In the genomic region with DNA sequence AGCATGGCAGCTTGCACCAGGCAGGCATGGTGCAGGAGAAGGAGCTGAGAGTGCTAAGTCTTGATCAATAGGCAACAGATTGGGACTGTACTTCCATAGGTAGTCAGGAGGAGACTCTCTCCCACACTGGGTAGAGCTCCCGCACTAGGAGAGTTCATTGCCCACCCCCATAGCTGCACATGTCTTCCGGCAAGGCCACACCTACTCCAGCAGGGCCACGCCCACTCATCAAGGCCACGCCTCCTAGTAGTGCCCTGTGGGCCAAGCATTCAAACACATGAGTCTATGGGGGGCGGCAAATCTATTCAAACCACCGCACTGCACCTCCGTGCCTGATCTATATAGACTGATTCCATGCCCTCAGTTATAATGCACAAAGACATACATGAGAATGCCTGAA, we compare ENCODE assay signal across 20 mouse cellular contexts. TPM values are rescaled to one million over a fixed set of nuclear protein-coding genes. Genes with fewer than 3 reads are reported as not detected.
DNase-seq lines count a peak whose midpoint lies in the region; ATAC-seq and TF ChIP-seq lines count a peak whose summit lies in the region.
"Had no signal": no experiment of that assay in that cellular context is flagged by ENCODE, and none has a peak within 500 bp of the region (broad histone marks: within the 10 kb centered on the region; RNA-seq: fewer than 3 reads in every experiment).

No protein-coding gene starts in this region.

- H3K9ac ChIP-seq in hindbrain, embryonic 16.5 days (ENCODE audit: low read depth, low read length), result no peak overlapping the region
- no peak overlapping the region for H3K9ac ChIP-seq in hindbrain, embryonic 12.5 days
- H3K9ac ChIP-seq: liver, embryonic 14.5 days; lung, embryonic 14.5 days had no signal

- no peak for TF ChIP-seq CTCF in E14TG2a.4 (conservative IDR thresholded peaks at IDR 0.05; ENCODE audit: low read length)

- no peaks in the 10 kb centered on the region for H3K27me3 ChIP-seq in hindbrain, embryonic 16.5 days (replicated peaks; ENCODE audit: control insufficient read depth, insufficient read depth, low read length)
- H3K27me3 ChIP-seq in hindbrain, embryonic 12.5 days, result no peaks in the 10 kb centered on the region
- H3K27me3 ChIP-seq in E14TG2a.4 (ENCODE audit: insufficient read depth, low read length), result no peaks in the 10 kb centered on the region
- H3K27me3 ChIP-seq in limb, embryonic 10.5 days (ENCODE audit: low read depth, poor library complexity, severe bottlenecking), result peaks cover 20% of the 10 kb centered on the region
- H3K27me3 ChIP-seq: hindbrain, embryonic 15.5 days; Patski had no signal

- H3K36me3 ChIP-seq in hindbrain, embryonic 16.5 days (ENCODE audit: control insufficient read depth, insufficient read depth, low read length), result no peaks in the 10 kb centered on the region
- no peaks in the 10 kb centered on the region for H3K36me3 ChIP-seq in hindbrain, embryonic 12.5 days
- H3K36me3 ChIP-seq in E14TG2a.4 (ENCODE audit: insufficient read depth, low read length), result no peaks in the 10 kb centered on the region
- no peaks in the 10 kb centered on the region for H3K36me3 ChIP-seq in limb, embryonic 10.5 days
- H3K36me3 ChIP-seq: G1E; heart, embryonic 13.5 days; hindbrain, embryonic 15.5 days had no signal

- 0 out of 2 replicates have a peak, but pooled peaks have one; percentile 24 for ATAC-seq in hindbrain, embryonic 16.5 days
- no peak for ATAC-seq in hindbrain, embryonic 12.5 days (ENCODE audit: low FRiP score)
- ATAC-seq: activated CD4-positive, CD25-positive, alpha-beta regulatory T cell, adult 4 months; Patski had no signal

- H3K4me2 ChIP-seq in hindbrain, embryonic 16.5 days (ENCODE audit: low read length), result no peak overlapping the region
- H3K4me2 ChIP-seq in hindbrain, embryonic 12.5 days (replicated peaks), result no peak overlapping the region

- H3K4me1 ChIP-seq in hindbrain, embryonic 16.5 days (ENCODE audit: control insufficient read depth, insufficient read depth, low read depth, low read length), result peaks cover 11% of the 10 kb centered on the region
- peaks cover 13% of the 10 kb centered on the region for H3K4me1 ChIP-seq in hindbrain, embryonic 12.5 days
- peaks cover 44% of the 10 kb centered on the region for H3K4me1 ChIP-seq in E14TG2a.4 (replicated peaks; ENCODE audit: low read depth, low read length)
- H3K4me1 ChIP-seq in limb, embryonic 10.5 days, result peaks cover 12% of the 10 kb centered on the region

- no peak overlapping the region for H3K4me3 ChIP-seq in hindbrain, embryonic 16.5 days (ENCODE audit: low read length)
- no peak overlapping the region for H3K4me3 ChIP-seq in hindbrain, embryonic 12.5 days
- peak overlapping the region; percentile 68 for H3K4me3 ChIP-seq in E14TG2a.4 (replicated peaks; ENCODE audit: low read length)
- no peak overlapping the region for H3K4me3 ChIP-seq in limb, embryonic 10.5 days
- H3K4me3 ChIP-seq: heart, adult 2 months had no signal

- WGBS in hindbrain, embryonic 16.5 days, result 61% methylated on average over 7 of the region's 7 CpGs
- WGBS in hindbrain, embryonic 12.5 days, result 67% methylated on average over 7 of the region's 7 CpGs
- 66% methylated on average over 7 of the region's 7 CpGs for WGBS in limb, embryonic 10.5 days

- H3K27ac ChIP-seq in hindbrain, embryonic 16.5 days (ENCODE audit: low read depth, low read length), result no peak overlapping the region
- H3K27ac ChIP-seq in hindbrain, embryonic 12.5 days, result no peak overlapping the region
- H3K27ac ChIP-seq in limb, embryonic 10.5 days, result 0 out of 2 replicates have a peak overlapping the region, but pooled peaks have one; percentile 70
- H3K27ac ChIP-seq: heart, adult 2 months; heart, embryonic 13.5 days; liver, embryonic 14.5 days; stomach, postnatal 0 days had no signal

- peak; percentile 13 for DNase-seq in embryo, embryonic 10 days (ENCODE audit: low spot score)
- no peak for DNase-seq in embryo, embryonic 10.5 days (ENCODE audit: low spot score)
- DNase-seq in limb, embryonic 10.5 days (ENCODE audit: low spot score), result no peak
- no peak for DNase-seq in right cerebral cortex, postnatal 36 days (ENCODE audit: low spot score in 2 of 2)
- DNase-seq in spleen, postnatal 10 days (ENCODE audit: low spot score in 2 of 2), result no peak
- DNase-seq: adrenal gland, adult 8-10 months; gastrocnemius, postnatal 36 days had no signal

- H3K9me3 ChIP-seq in hindbrain, embryonic 16.5 days (ENCODE audit: control insufficient read depth, low read length), result no peaks in the 10 kb centered on the region
- H3K9me3 ChIP-seq in hindbrain, embryonic 12.5 days (replicated peaks), result no peaks in the 10 kb centered on the region
- H3K9me3 ChIP-seq in E14TG2a.4 (ENCODE audit: low read length), result peaks cover 7% of the 10 kb centered on the region
- no peaks in the 10 kb centered on the region for H3K9me3 ChIP-seq in limb, embryonic 10.5 days (replicated peaks)
- H3K9me3 ChIP-seq: heart, embryonic 13.5 days; hindbrain, embryonic 15.5 days had no signal

RNA-seq across cellular contexts. Expression of gene Tmem132b, which starts 56.6 kb away (rescaled TPM):
- polyA plus RNA-seq in hindbrain, embryonic 16.5 days (2015; fragmentation: Nextera tagmentation; extraction: Ambion mirVana), result 3.9 and 4.2 TPM in 2 replicates
- 2.4 and 3.1 TPM in 2 replicates for polyA plus RNA-seq in hindbrain, embryonic 12.5 days (2016; fragmentation: Nextera tagmentation; extraction: Ambion mirVana)
- 0.03 TPM in 1 of 2 replicates, not detected in the other for polyA plus RNA-seq in limb, embryonic 10.5 days (2016; fragmentation: Nextera tagmentation; extraction: Ambion mirVana)
- polyA plus RNA-seq: activated CD4-positive, CD25-positive, alpha-beta regulatory T cell, adult 4 months; G1E; heart, adult 2 months; liver, embryonic 14.5 days; lung, embryonic 14.5 days; Patski; thymus, postnatal 0 days had no signal
